Mouse (Mus musculus) erythroblast, embryonic 14.5 days (primary cell): Measurements from ENCODE around the gene Svs3a.

ENCODE experiments used
- GATA1 ChIP-seq: IDR thresholded peaks from 2 replicates; pipeline ENCODE4 v1.6.1; 2012; ENCODE audit warnings: low read length, inconsistent platforms, mixed read lengths
- TAL1 ChIP-seq: IDR thresholded peaks from 3 replicates; pipeline ENCODE4 v1.6.1; 2012; ENCODE audit warnings: low read length, inconsistent platforms, mixed read lengths

DNA sequence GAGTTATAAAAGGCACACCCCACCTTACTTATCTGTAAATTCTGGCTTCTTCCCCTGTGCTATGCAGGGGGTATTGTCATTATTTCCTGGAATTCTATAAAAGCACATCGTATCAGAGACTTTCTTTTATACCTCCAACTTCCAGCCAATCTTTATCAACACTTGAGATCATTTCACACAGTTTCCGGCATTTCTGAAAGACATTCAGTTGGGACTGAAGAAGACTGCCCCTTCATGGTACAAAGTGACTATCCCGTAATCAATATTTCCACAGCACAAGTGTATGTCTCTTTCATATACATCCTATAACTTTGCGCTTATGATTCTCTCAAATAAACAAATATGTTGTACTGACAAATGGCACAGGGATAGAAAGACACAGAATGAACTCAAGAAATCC lies 10.7 kb upstream of the Svs3a start, which contains the start of gene Svs4:
- no peak for TF ChIP-seq GATA1
- TF ChIP-seq TAL1 = no peak
